In the genomic region with DNA sequence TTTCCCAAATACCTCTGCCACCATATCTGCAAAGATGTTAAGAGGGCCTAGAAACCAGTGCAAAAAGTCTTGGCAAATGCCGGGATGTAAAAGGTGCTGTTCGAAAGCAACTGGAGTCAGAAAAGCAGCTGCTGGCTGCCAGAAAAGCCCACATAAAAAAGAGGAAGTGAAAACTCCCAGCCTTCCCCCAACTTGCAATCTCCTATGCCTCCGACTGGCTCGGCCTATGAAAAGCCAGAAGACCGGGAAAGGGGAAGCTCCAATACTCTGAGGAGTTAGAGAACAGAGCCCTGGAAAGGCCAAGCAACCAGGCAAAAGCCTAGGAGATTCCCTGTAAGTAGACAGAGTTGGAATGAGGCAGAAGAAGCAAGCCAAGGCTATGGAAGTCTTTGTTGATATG, we compare ENCODE assay signal across 11 mouse cellular contexts. TPM values are rescaled to one million over a fixed set of nuclear protein-coding genes. Genes with fewer than 3 reads are reported as not detected.
DNase-seq lines count a peak whose midpoint lies in the region; ATAC-seq and TF ChIP-seq lines count a peak whose summit lies in the region.
"Had no signal": no experiment of that assay in that cellular context is flagged by ENCODE, and none has a peak within 500 bp of the region (broad histone marks: within the 10 kb centered on the region; RNA-seq: fewer than 3 reads in every experiment).

No protein-coding gene starts in this region.

- WGBS in heart, embryonic 10.5 days = 56% methylated on average over 5 of the region's 5 CpGs
- WGBS in midbrain, embryonic 11.5 days = 76% methylated on average over 5 of the region's 5 CpGs
- 80% methylated on average over 5 of the region's 5 CpGs for whole genome bisulfite sequencing in midbrain, embryonic 14.5 days
- 24% methylated on average over 5 of the region's 5 CpGs for WGBS in limb, embryonic 14.5 days
- 79% methylated on average over 5 of the region's 5 CpGs for WGBS in hindbrain, embryonic 11.5 days

- H3K27ac ChIP-seq in heart, embryonic 10.5 days = no peak overlapping the region
- no peak overlapping the region for H3K27ac ChIP-seq in midbrain, embryonic 11.5 days (ENCODE audit: low read depth, low read length)
- no peak overlapping the region for H3K27ac ChIP-seq in midbrain, embryonic 14.5 days (replicated peaks; ENCODE audit: low read depth, low read length)
- peak overlapping the region; percentile 55; the same call in 1 of the 2 replicates for H3K27ac ChIP-seq in limb, embryonic 14.5 days (replicated peaks; ENCODE audit: low read depth, low read length)
- no peak overlapping the region for H3K27ac ChIP-seq in hindbrain, embryonic 11.5 days (ENCODE audit: low read depth, low read length)
- H3K27ac ChIP-seq in gastrocnemius, adult 2 months = no peak overlapping the region
- H3K27ac ChIP-seq: embryonic facial prominence, embryonic 13.5 days; hindbrain, embryonic 13.5 days; layer of hippocampus, adult 2 months had no signal

- H3K27me3 ChIP-seq in heart, embryonic 10.5 days (ENCODE audit: insufficient read depth, poor library complexity, severe bottlenecking) = no peaks in the 10 kb centered on the region
- no peaks in the 10 kb centered on the region for H3K27me3 ChIP-seq in midbrain, embryonic 11.5 days (ENCODE audit: control insufficient read depth, insufficient read depth, low read length)
- no peaks in the 10 kb centered on the region for H3K27me3 ChIP-seq in midbrain, embryonic 14.5 days (ENCODE audit: control insufficient read depth, insufficient read depth, low read length)
- H3K27me3 ChIP-seq in limb, embryonic 14.5 days (ENCODE audit: control insufficient read depth, insufficient read depth, low read length) = no peaks in the 10 kb centered on the region
- no peaks in the 10 kb centered on the region for H3K27me3 ChIP-seq in splenic B cell, adult 2 months (ENCODE audit: control insufficient read depth, insufficient read depth, low read length, poor library complexity, severe bottlenecking)
- no peaks in the 10 kb centered on the region for H3K27me3 ChIP-seq in hindbrain, embryonic 11.5 days (ENCODE audit: control insufficient read depth, insufficient read depth, low read length)
- H3K27me3 ChIP-seq: embryonic facial prominence, embryonic 13.5 days; hindbrain, embryonic 13.5 days had no signal

- no peak for ATAC-seq in midbrain, embryonic 11.5 days (ENCODE audit: low FRiP score)
- ATAC-seq in midbrain, embryonic 14.5 days (ENCODE audit: low FRiP score, low TSS enrichment) = no peak
- ATAC-seq in limb, embryonic 14.5 days (ENCODE audit: low FRiP score, low read depth) = no peak
- ATAC-seq in hindbrain, embryonic 11.5 days (ENCODE audit: low FRiP score) = no peak

- intact Hi-C loops in heart, postnatal 36 days (cut with DNase I) = no loop called here
- intact Hi-C loops in gastrocnemius, adult 2 months (cut with DNase I) = no loop called here

- TF ChIP-seq CTCF in gastrocnemius, adult 2 months (IDR thresholded peaks at IDR 0.05) = no peak

- H3K9me3 ChIP-seq in heart, embryonic 10.5 days = no peaks in the 10 kb centered on the region
- no peaks in the 10 kb centered on the region for H3K9me3 ChIP-seq in midbrain, embryonic 11.5 days (ENCODE audit: control insufficient read depth, low read length)
- no peaks in the 10 kb centered on the region for H3K9me3 ChIP-seq in midbrain, embryonic 14.5 days (ENCODE audit: control insufficient read depth, low read length)
- H3K9me3 ChIP-seq in limb, embryonic 14.5 days (ENCODE audit: control insufficient read depth, low read length) = no peaks in the 10 kb centered on the region
- no peaks in the 10 kb centered on the region for H3K9me3 ChIP-seq in hindbrain, embryonic 11.5 days (ENCODE audit: control insufficient read depth, low read length)
- H3K9me3 ChIP-seq: embryonic facial prominence, embryonic 13.5 days; hindbrain, embryonic 13.5 days had no signal

- no peak for TF ChIP-seq POLR2A in limb, embryonic 14.5 days (IDR thresholded peaks at IDR 0.05; ENCODE audit: borderline replicate concordance, extremely low read depth, insufficient read depth, insufficient read length)

- no peak overlapping the region for H3K4me2 ChIP-seq in midbrain, embryonic 11.5 days
- H3K4me2 ChIP-seq in midbrain, embryonic 14.5 days (ENCODE audit: low read length) = no peak overlapping the region
- no peak overlapping the region for H3K4me2 ChIP-seq in limb, embryonic 14.5 days (replicated peaks; ENCODE audit: low read depth, low read length, severe bottlenecking)
- H3K4me2 ChIP-seq in hindbrain, embryonic 11.5 days (replicated peaks; ENCODE audit: low read depth, low read length) = no peak overlapping the region
- H3K4me2 ChIP-seq: embryonic facial prominence, embryonic 13.5 days; hindbrain, embryonic 13.5 days had no signal

- DNase-seq in heart, embryonic 10.5 days (ENCODE audit: low spot score) = peak; percentile 52
- DNase-seq in heart, postnatal 36 days = no peak
- peak; percentile 79 for DNase-seq in midbrain, embryonic 11.5 days (ENCODE audit: low spot score, missing footprints)
- DNase-seq in midbrain, embryonic 14.5 days = no peak
- peak; percentile 27 for DNase-seq in limb, embryonic 14.5 days (ENCODE audit: low spot score)
- DNase-seq in splenic B cell, adult 2 months (ENCODE audit: low read depth, low spot score) = peak; percentile 66
- DNase-seq in hindbrain, embryonic 11.5 days (ENCODE audit: low spot score) = no peak
- DNase-seq in gastrocnemius, adult 2 months = no peak

- no peak overlapping the region for H3K4me3 ChIP-seq in heart, embryonic 10.5 days
- H3K4me3 ChIP-seq in midbrain, embryonic 11.5 days (ENCODE audit: low read depth, low read length) = no peak overlapping the region
- H3K4me3 ChIP-seq in midbrain, embryonic 14.5 days (replicated peaks; ENCODE audit: low read depth, low read length) = no peak overlapping the region
- H3K4me3 ChIP-seq in limb, embryonic 14.5 days (replicated peaks; ENCODE audit: low read length) = no peak overlapping the region
- no peak overlapping the region for H3K4me3 ChIP-seq in hindbrain, embryonic 11.5 days (ENCODE audit: low read depth, low read length)
- no peak overlapping the region for H3K4me3 ChIP-seq in gastrocnemius, adult 2 months
- H3K4me3 ChIP-seq: embryonic facial prominence, embryonic 13.5 days; hindbrain, embryonic 13.5 days; layer of hippocampus, adult 2 months had no signal

- H3K9ac ChIP-seq in midbrain, embryonic 11.5 days (ENCODE audit: low read length) = no peak overlapping the region
- no peak overlapping the region for H3K9ac ChIP-seq in midbrain, embryonic 14.5 days (replicated peaks; ENCODE audit: low read length)
- H3K9ac ChIP-seq in limb, embryonic 14.5 days (ENCODE audit: low read depth, low read length, severe bottlenecking) = no peak overlapping the region
- H3K9ac ChIP-seq in hindbrain, embryonic 11.5 days (ENCODE audit: low read depth, low read length) = no peak overlapping the region
- H3K9ac ChIP-seq: embryonic facial prominence, embryonic 13.5 days; hindbrain, embryonic 13.5 days had no signal

- H3K4me1 ChIP-seq in heart, embryonic 10.5 days = peaks cover 28% of the 10 kb centered on the region
- H3K4me1 ChIP-seq in midbrain, embryonic 11.5 days (ENCODE audit: control insufficient read depth, insufficient read depth, low read length) = no peaks in the 10 kb centered on the region
- H3K4me1 ChIP-seq in midbrain, embryonic 14.5 days (ENCODE audit: control insufficient read depth, insufficient read depth, low read length) = no peaks in the 10 kb centered on the region; the same call in 1 of the 2 replicates
- peaks cover 8% of the 10 kb centered on the region; the same call in 1 of the 2 replicates for H3K4me1 ChIP-seq in limb, embryonic 14.5 days (ENCODE audit: control insufficient read depth, insufficient read depth, low read length)
- H3K4me1 ChIP-seq in hindbrain, embryonic 11.5 days (replicated peaks; ENCODE audit: control insufficient read depth, insufficient read depth, low read length) = no peaks in the 10 kb centered on the region
- H3K4me1 ChIP-seq: embryonic facial prominence, embryonic 13.5 days; hindbrain, embryonic 13.5 days had no signal

- H3K36me3 ChIP-seq in heart, embryonic 10.5 days = no peaks in the 10 kb centered on the region
- no peaks in the 10 kb centered on the region for H3K36me3 ChIP-seq in midbrain, embryonic 11.5 days (ENCODE audit: control insufficient read depth, insufficient read depth, low read length)
- H3K36me3 ChIP-seq in midbrain, embryonic 14.5 days (ENCODE audit: control insufficient read depth, insufficient read depth, low read length) = no peaks in the 10 kb centered on the region
- no peaks in the 10 kb centered on the region for H3K36me3 ChIP-seq in limb, embryonic 14.5 days (ENCODE audit: control insufficient read depth, insufficient read depth, low read length)
- no peaks in the 10 kb centered on the region for H3K36me3 ChIP-seq in splenic B cell, adult 2 months (ENCODE audit: control insufficient read depth, insufficient read depth, low read length, poor library complexity, severe bottlenecking)
- H3K36me3 ChIP-seq in hindbrain, embryonic 11.5 days (ENCODE audit: control insufficient read depth, insufficient read depth, low read length) = no peaks in the 10 kb centered on the region
- H3K36me3 ChIP-seq: embryonic facial prominence, embryonic 13.5 days; hindbrain, embryonic 13.5 days had no signal

RNA-seq across cellular contexts. Expression of a gene that starts 14.7 kb away (rescaled TPM):
- 38.2 and 48.2 TPM in 2 replicates for polyA plus RNA-seq in heart, embryonic 10.5 days (2016; fragmentation: Nextera tagmentation; extraction: Ambion mirVana)
- 10 to 100 TPM; 25.3 to 30.9 TPM for total RNA-seq in heart, postnatal 36 days (2021)
- polyA plus RNA-seq in midbrain, embryonic 11.5 days (2014; fragmentation: Nextera tagmentation; extraction: Ambion mirVana) = 104 and 105 TPM in 2 replicates
- polyA plus RNA-seq in midbrain, embryonic 14.5 days (2014; fragmentation: Nextera tagmentation; extraction: Ambion mirVana) = 60.4 and 93.1 TPM in 2 replicates
- polyA plus RNA-seq in limb, embryonic 14.5 days (2012; rRNA removed) = 47.8 and 53.5 TPM in 2 replicates
- 107 and 113 TPM in 2 replicates for polyA plus RNA-seq in limb, embryonic 14.5 days (2014; fragmentation: Nextera tagmentation; extraction: Ambion mirVana)
- 116 and 156 TPM in 2 replicates for polyA plus RNA-seq in hindbrain, embryonic 11.5 days (2014; fragmentation: Nextera tagmentation; extraction: Ambion mirVana)
- 10 to 100 TPM in 1 of 2 experiments, 1 to 10 TPM in 1; 8.8 to 13.1 TPM for total RNA-seq in gastrocnemius, adult 2 months (2021)

RNA-seq across cellular contexts. Expression of a gene that starts 56.4 kb away (rescaled TPM):
- 0.99 and 1.0 TPM in 2 replicates for polyA plus RNA-seq in heart, embryonic 10.5 days (2016; fragmentation: Nextera tagmentation; extraction: Ambion mirVana)
- under 1 TPM; 0.22 to 0.28 TPM for total RNA-seq in heart, postnatal 36 days (2021)
- polyA plus RNA-seq in midbrain, embryonic 11.5 days (2014; fragmentation: Nextera tagmentation; extraction: Ambion mirVana) = 2.1 and 2.5 TPM in 2 replicates
- polyA plus RNA-seq in midbrain, embryonic 14.5 days (2014; fragmentation: Nextera tagmentation; extraction: Ambion mirVana) = 0.34 and 0.47 TPM in 2 replicates
- 0.44 and 0.60 TPM in 2 replicates for polyA plus RNA-seq in limb, embryonic 14.5 days (2012; rRNA removed)
- polyA plus RNA-seq in limb, embryonic 14.5 days (2014; fragmentation: Nextera tagmentation; extraction: Ambion mirVana) = 0.51 and 2.1 TPM in 2 replicates
- 0.93 and 0.95 TPM in 2 replicates for polyA plus RNA-seq in hindbrain, embryonic 11.5 days (2014; fragmentation: Nextera tagmentation; extraction: Ambion mirVana)
- total RNA-seq in gastrocnemius, adult 2 months (2021) = under 1 TPM in 1 of 2 experiments, not detected in 1; 0.08 TPM

Comparison
In these comparisons a context has a peak if more than half of its experiments do, and no peak if none do; other contexts are left out.
1. DNase-seq: peak in heart, embryonic 10.5 days (single experiment), midbrain, embryonic 11.5 days (single experiment), limb, embryonic 14.5 days (single experiment) and splenic B cell, adult 2 months (single experiment); none in heart, postnatal 36 days (0 of 2), midbrain, embryonic 14.5 days (single experiment), hindbrain, embryonic 11.5 days (single experiment) and gastrocnemius, adult 2 months (single experiment).